Mouse (Mus musculus) small intestine, adult 2 months (tissue): ENCODE results near the gene Cyp2ab1.

Experiments used
- CTCF ChIP-seq: fragments of 200-500 bp; IDR thresholded peaks from 2 replicates; pipeline ENCODE4 v1.5.1; 2012; ENCODE audit warnings: low read depth, mild to moderate bottlenecking, control low read depth, inconsistent platforms, low read length, moderate library complexity, mixed read lengths; ENCODE audit not compliant: insufficient replicate concordance, insufficient read length; ENCODE audit errors: extremely low read depth
- POLR2A ChIP-seq: fragments of 200-500 bp; IDR thresholded peaks from 2 replicates; pipeline ENCODE4 v1.6.1; 2012; ENCODE audit warnings: low read depth, mild to moderate bottlenecking, control low read depth, inconsistent platforms, low read length, moderate library complexity

DNA sequence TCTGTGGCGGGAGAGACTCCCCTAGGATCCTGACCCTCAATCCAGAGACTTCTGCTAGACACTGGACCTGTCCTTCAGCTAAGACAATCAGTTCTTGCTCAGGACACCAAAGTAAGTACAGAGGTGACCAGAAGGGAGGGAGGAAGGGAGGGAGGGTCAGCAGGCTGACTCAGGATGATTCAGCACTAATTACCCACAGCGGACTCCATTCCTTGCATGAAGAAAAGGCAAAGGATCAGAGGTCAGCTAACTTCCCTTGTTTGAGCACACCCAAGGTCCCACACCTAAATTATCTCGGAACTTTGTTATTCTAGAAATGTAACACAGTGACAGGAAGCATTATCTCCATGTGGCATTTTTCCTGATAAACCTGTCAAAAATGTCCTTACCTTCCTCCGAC is 46.5 kb upstream of the Cyp2ab1 start:
- no peak for TF ChIP-seq POLR2A
- no peak for TF ChIP-seq CTCF
